Mouse (Mus musculus): ENCODE data around the gene Gm21188. TPM values are rescaled to one million over a fixed set of nuclear protein-coding genes. Genes with fewer than 3 reads are reported as not detected.
"Not testable (repeated sequence)": the region's sequence is repeated elsewhere in the genome, so short reads cannot be mapped to it uniquely, and the experiment has no call there.

Gene Gm21188
- not detected in 2 replicates for polyA plus RNA-seq (2012; ENCODE audit: insufficient read depth, insufficient read length, low replicate concordance, missing spikeins)

- not testable (repeated sequence) for H3K27ac ChIP-seq (ENCODE audit: insufficient read depth, low read depth, low read length); H3K4me1 ChIP-seq (ENCODE audit: control insufficient read depth, insufficient read depth, low read length); H3K4me3 ChIP-seq (ENCODE audit: insufficient read depth, low read depth, low read length)
Measured at GRCm38 (mm10) chr13:120052085-120052484, at the start of gene Gm21188. Gene Gm21188, minus strand, starts transcription at chr13:120052194.

DNA sequence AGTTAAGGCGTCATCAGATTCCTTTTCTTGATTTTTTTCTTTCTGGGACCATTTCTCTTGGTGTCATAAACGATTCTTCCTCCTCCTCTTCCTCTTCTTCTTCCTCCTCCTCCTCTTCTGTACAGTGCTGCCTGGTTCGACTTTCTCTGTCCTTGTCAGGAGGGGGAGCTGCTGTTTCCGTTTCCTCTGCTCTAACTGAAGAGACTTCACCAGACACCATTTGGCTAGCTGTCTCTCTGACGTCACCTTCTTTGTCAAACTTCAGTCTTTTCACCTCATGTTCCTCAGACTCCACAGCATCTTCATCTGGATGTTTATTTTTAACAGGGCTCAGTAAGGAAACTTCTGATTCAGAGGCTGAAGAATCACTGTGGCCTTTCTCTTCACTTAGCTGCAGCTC lies 47.3 kb upstream of the Gm21188 start:
- not testable (repeated sequence) for H3K4me1 ChIP-seq (ENCODE audit: control insufficient read depth, insufficient read depth, low read length); H3K4me3 ChIP-seq (ENCODE audit: insufficient read depth, low read depth, low read length); H3K27ac ChIP-seq (ENCODE audit: insufficient read depth, low read depth, low read length)
- WGBS: no CpG with 5 or more reads among the region's 5 CpGs

DNA sequence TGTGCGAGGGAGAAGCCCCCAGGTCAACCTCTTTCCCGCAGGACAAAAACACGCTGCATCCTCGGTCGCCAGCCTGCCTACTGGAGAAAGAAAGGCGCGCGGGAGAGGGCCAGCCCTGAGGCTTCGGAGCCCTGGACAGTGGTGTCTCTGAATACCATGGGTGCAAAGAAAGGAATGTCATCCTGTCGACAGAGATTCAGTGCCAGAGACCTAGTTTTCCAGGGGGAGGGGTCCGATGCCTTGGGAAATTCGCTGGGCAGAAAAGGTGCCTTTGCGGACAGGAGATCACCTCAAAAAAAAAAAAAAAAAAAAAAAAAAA lies 44.9 kb upstream of the Gm21188 start:
- not testable (repeated sequence) for H3K4me3 ChIP-seq (ENCODE audit: insufficient read depth, low read depth, low read length); H3K4me1 ChIP-seq (ENCODE audit: control insufficient read depth, insufficient read depth, low read length); H3K27ac ChIP-seq (ENCODE audit: insufficient read depth, low read depth, low read length)
- 2% methylated on average over 7 of the region's 13 CpGs for WGBS

DNA sequence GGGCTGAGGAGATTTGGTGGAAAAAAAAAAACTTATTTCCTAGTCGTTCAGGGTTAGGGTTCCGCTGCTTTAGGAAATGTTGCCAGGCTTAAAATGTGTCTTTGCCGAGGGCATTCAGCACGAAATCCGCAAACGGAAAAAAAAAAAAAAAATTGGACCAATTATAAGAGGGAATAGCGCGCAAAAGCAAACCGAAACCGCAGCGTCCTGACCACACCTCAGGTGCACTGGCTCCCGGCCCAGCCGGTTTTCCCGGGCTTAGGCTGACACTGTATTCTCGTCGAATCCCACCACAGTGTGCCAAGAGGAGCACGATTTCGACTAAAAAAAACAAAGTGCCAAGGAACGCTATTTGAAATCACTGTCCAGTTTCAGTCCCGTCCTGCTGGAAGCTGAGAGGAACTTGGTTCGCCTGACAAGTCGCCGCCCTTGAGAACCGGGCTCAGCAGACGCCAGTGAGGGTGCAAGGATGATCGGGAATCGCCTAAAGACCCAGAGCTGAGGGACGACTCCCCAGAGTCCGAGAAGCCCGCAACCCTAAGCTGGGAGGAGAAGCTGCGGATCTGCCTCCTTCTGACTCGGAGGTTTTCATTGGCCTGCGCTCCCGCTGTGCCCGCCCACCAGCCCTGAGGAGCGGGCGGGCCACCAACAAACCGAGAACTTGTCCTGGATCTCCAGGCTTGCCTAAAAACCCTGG lies 44.4 kb upstream of the Gm21188 start:
- not testable (repeated sequence) for H3K27ac ChIP-seq (ENCODE audit: insufficient read depth, low read depth, low read length); H3K4me3 ChIP-seq (ENCODE audit: insufficient read depth, low read depth, low read length); H3K4me1 ChIP-seq (ENCODE audit: control insufficient read depth, insufficient read depth, low read length)
- 1% methylated on average over 27 of the region's 38 CpGs for WGBS

GRCm38 (mm10) chr13:120092950-120093349 lies 41.0 kb upstream of the Gm21188 start:
- no CpG with 5 or more reads among the region's 13 CpGs for WGBS
- H3K4me1 ChIP-seq (ENCODE audit: control insufficient read depth, insufficient read depth, low read length); H3K4me3 ChIP-seq (ENCODE audit: insufficient read depth, low read depth, low read length); H3K27ac ChIP-seq (ENCODE audit: insufficient read depth, low read depth, low read length): not testable (repeated sequence)

GRCm38 (mm10) chr13:120079644-120080043 lies 27.6 kb upstream of the Gm21188 start:
- not testable (repeated sequence) for H3K4me1 ChIP-seq (ENCODE audit: control insufficient read depth, insufficient read depth, low read length); H3K27ac ChIP-seq (ENCODE audit: insufficient read depth, low read depth, low read length); H3K4me3 ChIP-seq (ENCODE audit: insufficient read depth, low read depth, low read length)
- no CpG with 5 or more reads among the region's 1 CpGs for WGBS

- H3K27ac ChIP-seq (ENCODE audit: insufficient read depth, low read depth, low read length); H3K4me3 ChIP-seq (ENCODE audit: insufficient read depth, low read depth, low read length); H3K4me1 ChIP-seq (ENCODE audit: control insufficient read depth, insufficient read depth, low read length): not testable (repeated sequence)
- WGBS: no CpG with 5 or more reads among the region's 13 CpGs
Measured at GRCm38 (mm10) chr13:120070878-120071277, 18.9 kb upstream of the Gm21188 start.

DNA sequence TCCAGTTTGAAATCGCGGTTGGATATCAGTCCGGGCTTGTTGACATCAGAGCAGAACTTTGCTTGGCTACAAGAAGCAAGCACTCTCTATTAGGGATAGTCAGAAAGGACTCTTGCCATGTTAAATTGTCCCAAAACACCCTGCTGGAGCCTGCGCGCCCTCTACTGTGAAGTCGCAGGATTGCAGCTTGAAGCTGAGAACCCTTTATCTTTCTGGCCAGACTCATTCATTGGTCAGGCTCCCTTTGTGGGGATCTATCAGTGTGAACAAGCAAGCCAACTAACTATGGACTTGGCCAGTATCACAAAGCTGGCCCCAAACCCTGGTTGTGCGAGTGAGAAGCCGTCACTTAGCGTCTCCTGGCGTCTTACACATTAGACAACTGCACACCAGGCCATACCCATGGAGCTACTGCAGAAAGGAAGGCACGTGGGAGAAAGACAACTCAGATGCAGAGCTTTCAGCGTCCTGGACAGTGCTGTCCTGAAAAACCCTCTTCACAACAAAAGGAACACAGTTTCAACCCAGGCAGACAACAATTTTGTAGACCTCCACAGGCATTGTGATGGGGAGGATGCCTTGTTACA lies 18.1 kb upstream of the Gm21188 start:
- H3K4me1 ChIP-seq (ENCODE audit: control insufficient read depth, insufficient read depth, low read length); H3K4me3 ChIP-seq (ENCODE audit: insufficient read depth, low read depth, low read length); H3K27ac ChIP-seq (ENCODE audit: insufficient read depth, low read depth, low read length): not testable (repeated sequence)
- WGBS: no CpG with 5 or more reads among the region's 12 CpGs

DNA sequence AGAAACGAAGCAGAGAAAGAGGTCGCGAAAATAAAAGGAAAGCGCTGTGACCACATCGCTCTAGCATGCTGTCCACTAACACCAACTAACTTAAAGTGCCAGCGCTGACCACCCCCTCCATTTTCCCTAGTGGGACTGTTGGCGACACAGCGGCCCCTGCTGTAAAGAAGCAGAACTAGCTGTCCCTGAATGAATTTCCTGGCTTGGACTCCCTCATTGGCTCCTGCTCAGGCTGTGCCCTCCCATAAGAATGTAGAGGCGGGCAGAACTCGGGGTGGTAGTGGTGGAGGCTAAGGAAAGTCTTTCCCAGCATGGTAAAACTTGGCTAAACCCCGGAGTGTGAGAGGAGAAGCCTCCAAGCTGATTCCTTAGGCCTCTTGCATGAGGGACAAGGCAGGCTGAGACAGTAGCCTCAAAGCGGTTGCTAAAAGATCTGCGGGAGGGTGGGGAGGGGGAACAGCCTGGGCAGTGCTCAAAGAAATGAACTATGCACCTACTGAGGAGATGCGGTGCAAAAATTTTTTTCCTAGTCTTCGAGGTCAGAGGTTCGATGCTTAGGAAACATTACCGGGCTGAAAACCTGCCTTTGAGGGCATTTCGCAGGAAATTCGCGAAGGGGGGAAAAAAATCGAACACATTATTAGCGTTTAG lies 11.6 kb upstream of the Gm21188 start:
- not testable (repeated sequence) for H3K4me1 ChIP-seq (ENCODE audit: control insufficient read depth, insufficient read depth, low read length); H3K27ac ChIP-seq (ENCODE audit: insufficient read depth, low read depth, low read length); H3K4me3 ChIP-seq (ENCODE audit: insufficient read depth, low read depth, low read length)
- WGBS: no CpG with 5 or more reads among the region's 22 CpGs

- not testable (repeated sequence) for H3K4me3 ChIP-seq (ENCODE audit: insufficient read depth, low read depth, low read length); H3K4me1 ChIP-seq (ENCODE audit: control insufficient read depth, insufficient read depth, low read length); H3K27ac ChIP-seq (ENCODE audit: insufficient read depth, low read depth, low read length)
- WGBS: no CpG with 5 or more reads among the region's 4 CpGs
Measured at GRCm38 (mm10) chr13:120062903-120063302, 10.9 kb upstream of the Gm21188 start.

DNA sequence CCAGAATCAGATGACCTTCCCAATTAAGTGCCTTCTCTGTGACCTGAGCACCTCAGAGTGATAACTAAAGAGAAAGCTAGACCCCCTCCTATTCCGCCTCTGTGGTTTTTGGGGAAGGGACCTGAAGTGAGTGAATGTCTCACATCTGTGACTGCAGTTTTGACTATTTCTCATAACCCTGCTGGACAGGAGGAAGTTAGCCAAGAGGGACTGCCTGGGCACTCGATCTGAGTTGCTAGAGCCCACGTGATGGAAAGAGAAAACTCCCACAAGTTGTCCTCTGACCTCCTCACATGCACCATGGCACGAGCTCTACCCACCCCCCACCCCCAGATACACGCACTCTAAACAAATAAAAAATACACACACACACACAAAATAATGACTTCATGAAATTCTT lies 3.4 kb downstream of the Gm21188 start:
- H3K4me1 ChIP-seq (ENCODE audit: control insufficient read depth, insufficient read depth, low read length); H3K4me3 ChIP-seq (ENCODE audit: insufficient read depth, low read depth, low read length); H3K27ac ChIP-seq (ENCODE audit: insufficient read depth, low read depth, low read length): not testable (repeated sequence)
- WGBS: no CpG with 5 or more reads among the region's 5 CpGs

DNA sequence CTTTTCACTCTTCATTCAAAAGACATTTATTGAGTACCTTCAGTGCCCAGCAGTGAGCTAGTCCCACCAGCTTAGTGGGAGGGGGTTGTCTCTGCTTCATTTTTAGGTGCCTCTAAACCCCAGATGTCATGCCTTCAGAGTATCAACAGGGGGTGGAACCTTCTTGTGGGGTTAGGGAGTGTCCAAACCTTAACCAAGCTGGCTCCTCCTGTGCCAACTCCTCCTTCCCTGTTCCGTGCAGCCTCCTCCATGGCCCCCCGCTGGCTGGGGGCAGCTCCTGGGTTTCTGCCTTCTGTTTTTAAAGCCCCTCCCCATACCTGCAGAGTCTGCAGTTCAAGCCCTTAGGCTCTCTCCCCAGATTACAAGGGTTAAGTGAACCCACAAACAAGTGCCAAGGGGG lies 3.8 kb downstream of the Gm21188 start:
- not testable (repeated sequence) for H3K4me1 ChIP-seq (ENCODE audit: control insufficient read depth, insufficient read depth, low read length); H3K4me3 ChIP-seq (ENCODE audit: insufficient read depth, low read depth, low read length); H3K27ac ChIP-seq (ENCODE audit: insufficient read depth, low read depth, low read length)
- WGBS: no CpG with 5 or more reads among the region's 2 CpGs

DNA sequence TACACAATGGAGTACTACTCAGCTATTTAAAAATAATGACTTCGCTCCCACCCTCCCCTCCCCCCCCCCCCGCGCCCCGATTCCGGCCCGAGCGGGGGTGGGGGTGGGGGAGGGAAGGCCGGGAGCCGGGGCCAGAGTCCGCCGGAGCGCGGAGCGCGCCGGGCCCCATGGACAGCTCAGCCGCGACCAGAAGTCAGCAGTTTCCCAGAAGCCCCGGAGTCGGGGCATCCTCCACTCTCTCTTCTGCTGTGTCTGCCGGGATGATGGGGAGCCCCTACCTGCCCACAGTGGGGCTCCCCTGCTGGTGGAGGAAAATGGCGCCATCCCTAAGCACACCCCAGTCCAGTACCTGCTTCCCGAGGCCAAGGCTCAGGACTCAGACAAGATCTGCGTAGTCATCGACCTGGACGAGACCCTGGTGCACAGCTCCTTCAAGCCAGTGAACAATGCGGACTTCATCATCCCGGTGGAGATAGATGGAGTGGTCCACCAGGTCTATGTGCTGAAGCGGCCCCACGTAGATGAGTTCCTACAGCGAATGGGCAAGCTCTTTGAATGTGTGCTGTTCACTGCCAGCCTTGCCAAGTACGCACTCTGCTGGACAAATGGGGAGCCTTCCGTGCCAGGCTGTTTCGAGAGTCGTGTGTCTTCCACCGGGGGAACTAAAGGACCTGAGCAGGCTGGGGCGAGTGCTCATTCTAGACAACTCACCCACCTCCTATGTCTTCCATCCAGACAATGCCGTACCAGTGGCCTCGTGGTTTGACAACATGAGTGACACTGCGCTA lies 5.4 kb downstream of the Gm21188 start:
- H3K27ac ChIP-seq (ENCODE audit: insufficient read depth, low read depth, low read length); H3K4me1 ChIP-seq (ENCODE audit: control insufficient read depth, insufficient read depth, low read length); H3K4me3 ChIP-seq (ENCODE audit: insufficient read depth, low read depth, low read length): not testable (repeated sequence)
- 1% methylated on average over 14 of the region's 40 CpGs for WGBS

DNA sequence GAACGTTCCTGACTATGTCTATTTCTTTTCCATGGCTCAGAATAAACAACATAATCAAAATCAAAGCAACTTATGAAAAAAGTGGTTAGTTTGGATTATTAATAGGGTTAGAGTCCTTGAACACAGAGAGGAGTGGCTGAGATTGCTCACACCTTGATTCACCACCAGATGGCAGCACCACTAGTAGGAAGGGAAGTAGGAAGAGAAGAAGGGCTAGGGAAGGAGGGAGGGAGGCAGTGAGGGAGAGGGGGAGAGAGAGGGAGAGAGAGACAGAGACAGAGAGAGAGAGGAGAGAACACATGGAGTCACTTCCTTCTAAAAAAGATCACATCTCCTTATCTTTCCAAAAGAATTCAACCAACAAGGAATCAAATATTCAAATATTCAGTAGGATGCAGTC lies 10.8 kb downstream of the Gm21188 start:
- WGBS: no CpG with 5 or more reads among the region's 1 CpGs
- not testable (repeated sequence) for H3K4me3 ChIP-seq (ENCODE audit: insufficient read depth, low read depth, low read length); H3K4me1 ChIP-seq (ENCODE audit: control insufficient read depth, insufficient read depth, low read length); H3K27ac ChIP-seq (ENCODE audit: insufficient read depth, low read depth, low read length)

Measured in olfactory bulb, adult 2 months (tissue).